Mouse (Mus musculus) lung, postnatal 14 days (tissue): ENCODE measurements around the gene St6galnac3.
"Not testable (repeated sequence)": the region's sequence is repeated elsewhere in the genome, so short reads cannot be mapped to it uniquely, and the experiment has no call there.

Source experiments
- DNase-seq: peaks from one replicate; pipeline ENCODE4 v3.0.0; 2021

The St6galnac3 gene

DNA sequence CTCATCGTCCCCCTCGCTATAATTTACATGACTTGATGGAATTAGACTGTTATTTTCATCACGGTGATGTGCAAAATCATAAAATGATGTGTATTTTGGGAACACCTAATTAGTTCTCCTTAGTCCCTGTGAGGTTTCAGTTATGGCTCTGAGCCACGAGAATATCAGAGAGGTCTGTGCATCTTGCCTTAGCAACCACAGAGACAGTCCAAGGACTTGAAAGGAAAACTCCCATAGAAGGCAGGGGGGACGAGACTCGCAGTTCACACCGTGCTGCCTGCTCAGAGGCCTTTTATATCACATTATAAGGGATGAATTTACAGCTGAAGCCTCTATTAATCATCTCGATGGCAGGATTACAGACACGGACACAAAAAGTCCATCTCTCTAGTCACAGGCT lies 327.2 kb downstream of the St6galnac3 start:
- no peak for DNase-seq

GRCm38 (mm10) chr3:153396375-153397068 lies 328.5 kb downstream of the St6galnac3 start:
- DNase-seq = no peak

GRCm38 (mm10) chr3:153395351-153395750 lies 329.6 kb downstream of the St6galnac3 start:
- no peak for DNase-seq

- no peak for DNase-seq
Observed at GRCm38 (mm10) chr3:153394751-153395150, 330.2 kb downstream of the St6galnac3 start.

GRCm38 (mm10) chr3:153394224-153394623 lies 330.8 kb downstream of the St6galnac3 start:
- no peak for DNase-seq

GRCm38 (mm10) chr3:153391451-153391850 lies 333.5 kb downstream of the St6galnac3 start:
- DNase-seq = not testable (repeated sequence)

DNA sequence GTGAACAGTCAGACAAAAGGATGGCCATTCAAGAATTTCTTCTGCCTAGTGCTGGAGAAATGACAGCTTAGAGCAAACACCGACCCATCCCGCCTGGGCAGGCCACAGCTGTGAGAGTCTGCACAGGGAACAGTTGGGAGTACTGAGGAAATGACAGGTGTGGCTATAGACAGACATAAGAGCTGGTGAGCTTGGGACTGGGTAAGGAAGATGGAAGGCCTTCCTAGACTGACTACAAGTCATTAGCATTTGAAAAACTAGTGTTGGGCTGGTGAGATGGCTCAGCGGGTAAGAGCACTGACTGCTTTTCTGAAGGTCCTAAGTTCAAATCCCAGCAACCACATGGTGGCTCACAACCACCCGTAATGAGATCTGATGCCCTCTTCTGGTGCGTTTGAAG lies 340.3 kb downstream of the St6galnac3 start:
- DNase-seq = not testable (repeated sequence)

DNA sequence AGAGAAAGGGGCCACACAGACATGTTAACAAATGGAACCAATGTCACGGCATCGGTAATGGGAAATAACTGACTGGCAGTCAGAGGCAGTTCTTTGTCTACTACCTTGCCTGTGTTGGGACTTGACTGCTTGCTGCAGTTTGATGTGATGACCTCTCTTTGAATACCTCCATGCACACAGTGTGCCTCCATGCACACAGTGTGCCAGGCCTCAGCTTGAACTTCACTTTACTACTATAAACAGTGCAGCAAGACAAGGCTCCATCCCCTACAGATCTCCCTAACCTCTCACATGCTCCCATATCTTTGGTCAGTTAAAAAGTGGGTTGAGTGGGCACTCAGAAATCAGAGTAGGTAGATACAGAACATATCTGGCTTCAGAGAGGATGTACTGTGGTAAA lies 341.3 kb downstream of the St6galnac3 start:
- DNase-seq = no peak

DNA sequence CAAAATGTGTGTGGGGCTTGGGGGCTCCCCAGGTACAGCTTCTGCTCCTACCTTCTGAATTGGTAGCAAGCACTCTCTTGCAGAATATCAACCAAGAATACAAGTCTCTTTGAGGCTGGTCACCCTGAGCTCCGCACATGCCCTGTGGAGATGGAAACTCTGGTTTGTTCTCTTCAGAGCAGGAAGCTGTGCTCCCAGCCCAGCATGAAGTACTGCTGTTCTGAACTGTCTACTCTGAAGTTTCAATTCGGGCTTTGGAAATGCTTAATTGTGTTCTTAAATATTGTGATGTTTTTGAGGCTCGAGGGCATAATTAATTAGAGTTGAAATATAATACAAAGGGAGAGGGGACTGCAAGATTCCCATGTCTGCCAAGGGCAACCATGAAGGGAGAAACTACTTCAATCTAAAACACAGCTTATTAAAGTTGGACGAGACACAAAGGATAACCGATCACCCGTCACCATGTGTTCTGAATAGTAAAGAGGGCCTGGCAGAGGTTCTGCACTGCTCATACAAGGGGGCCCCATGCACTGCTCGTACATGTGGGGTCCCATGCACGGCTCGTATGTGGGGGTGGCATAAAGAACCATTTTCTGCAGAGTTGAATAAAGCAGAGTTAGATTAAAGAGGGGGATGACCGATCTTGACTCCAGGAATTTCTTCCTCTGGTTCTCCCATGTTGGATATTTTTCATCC lies 359.8 kb downstream of the St6galnac3 start:
- DNase-seq = no peak

DNA sequence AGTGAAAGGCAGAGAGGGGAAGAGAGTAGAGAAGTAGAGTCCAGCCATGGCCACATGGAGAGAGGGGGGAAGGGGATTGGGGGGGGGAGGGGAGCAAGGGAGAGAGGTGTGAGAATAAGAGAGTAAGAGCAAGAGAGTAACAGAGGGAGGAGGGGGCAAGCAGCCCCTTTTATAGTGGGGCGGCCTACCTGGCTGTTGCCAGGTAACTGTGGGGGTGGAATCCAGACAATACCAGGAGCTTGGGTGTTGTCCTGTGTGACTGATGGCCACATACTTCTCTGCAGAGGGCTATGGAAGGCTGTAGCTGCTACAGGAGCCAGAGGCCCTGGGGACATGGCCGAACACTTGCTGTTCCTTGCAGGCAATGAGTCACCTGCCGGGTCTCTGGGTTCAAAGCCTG lies 360.6 kb downstream of the St6galnac3 start:
- no peak for DNase-seq

GRCm38 (mm10) chr3:153359966-153360365 lies 365.0 kb downstream of the St6galnac3 start:
- DNase-seq = no peak

GRCm38 (mm10) chr3:153356071-153356470 lies 368.9 kb downstream of the St6galnac3 start:
- no peak for DNase-seq

DNA sequence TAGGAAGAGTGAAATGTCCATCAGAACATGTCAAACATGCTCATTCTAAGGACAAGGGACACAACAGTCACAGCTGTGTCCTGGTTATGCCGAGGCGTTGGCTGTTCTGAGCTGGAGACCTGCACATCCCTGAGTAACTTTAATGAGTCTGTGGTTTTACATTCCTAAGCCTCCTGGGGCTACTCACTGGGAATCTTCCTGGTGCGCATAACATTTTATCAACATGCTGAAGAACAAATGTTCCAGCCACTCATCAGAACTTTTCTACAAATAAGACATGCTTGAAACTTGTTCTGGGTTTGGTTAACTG lies 370.0 kb downstream of the St6galnac3 start:
- DNase-seq = no peak

DNA sequence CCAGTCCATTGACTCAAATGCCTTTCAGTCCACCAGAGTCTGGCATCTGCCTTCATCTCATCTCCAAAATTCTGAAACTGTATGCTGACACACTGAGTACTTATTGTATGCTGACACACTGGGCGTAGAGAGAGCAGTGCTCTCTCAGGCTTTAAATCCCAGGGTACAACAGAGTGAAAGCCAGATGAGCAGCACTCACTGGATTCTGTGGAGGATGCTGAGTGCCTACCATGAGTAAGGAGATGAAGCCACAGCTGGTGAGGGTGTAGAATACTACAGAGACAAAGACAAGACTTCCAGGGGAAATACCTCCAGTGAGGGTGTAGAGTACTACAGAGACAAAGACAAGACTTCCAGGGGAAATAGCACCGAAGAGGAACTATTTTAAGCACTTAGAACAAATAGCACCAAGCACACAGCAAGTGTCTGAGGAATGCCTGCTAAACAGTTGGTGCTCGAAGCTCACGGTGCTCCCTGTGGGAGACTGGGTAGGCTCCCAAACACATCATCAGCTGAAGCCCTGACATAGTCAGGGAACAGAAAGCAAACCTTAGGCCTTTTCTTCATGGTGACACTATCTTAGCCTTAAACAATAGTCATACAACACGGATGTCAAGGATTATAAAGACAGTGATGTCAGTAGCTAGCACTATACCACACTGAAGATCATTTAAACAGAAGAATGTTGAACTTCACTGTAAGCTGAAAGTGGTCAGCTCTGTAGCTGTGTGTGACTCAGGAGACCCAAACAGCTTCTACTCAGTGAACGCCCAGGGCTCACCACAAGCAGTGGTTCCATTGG lies 370.6 kb downstream of the St6galnac3 start:
- DNase-seq = no peak

- DNase-seq = no peak
Observed at GRCm38 (mm10) chr3:153353313-153354103, 371.5 kb downstream of the St6galnac3 start.

DNA sequence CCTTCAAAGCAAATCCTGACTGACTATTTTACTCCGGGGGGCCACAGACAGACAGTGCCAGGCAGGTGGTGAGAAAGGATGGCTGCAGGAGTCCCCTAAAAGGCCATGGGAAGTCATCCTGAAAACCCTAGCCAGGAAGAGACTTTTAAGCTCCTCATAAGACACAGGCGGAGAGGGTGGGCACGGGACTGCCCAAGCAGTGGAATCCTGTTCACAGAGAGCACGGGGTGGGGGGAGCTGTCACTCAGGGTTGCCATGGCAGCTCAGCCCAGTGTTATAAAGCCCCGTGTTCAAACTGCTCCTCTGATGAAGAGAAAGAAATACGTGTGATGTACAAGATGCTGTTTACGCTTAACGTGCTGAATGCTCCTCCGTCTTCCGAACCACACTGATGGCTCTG lies 375.0 kb downstream of the St6galnac3 start:
- DNase-seq = no peak

GRCm38 (mm10) chr3:153348797-153349465 lies 376.0 kb downstream of the St6galnac3 start:
- DNase-seq = no peak

- no peak for DNase-seq
Observed at GRCm38 (mm10) chr3:153344979-153345378, 380.0 kb downstream of the St6galnac3 start.

GRCm38 (mm10) chr3:153339940-153340339 lies 385.0 kb downstream of the St6galnac3 start:
- DNase-seq = no peak

- DNase-seq = no peak
Observed at GRCm38 (mm10) chr3:153339091-153339490, 385.9 kb downstream of the St6galnac3 start.

- DNase-seq = no peak
Observed at GRCm38 (mm10) chr3:153337779-153338178, 387.2 kb downstream of the St6galnac3 start.

GRCm38 (mm10) chr3:153337221-153337620 lies 387.8 kb downstream of the St6galnac3 start:
- DNase-seq = no peak
